Mouse (Mus musculus) brain, adult 2 months (tissue): ENCODE data around the gene Olfr479.
"Not testable (repeated sequence)": the region's sequence is repeated elsewhere in the genome, so short reads cannot be mapped to it uniquely, and the experiment has no call there.

Experiments used
- DNase-seq: peaks from one replicate; pipeline ENCODE4 v3.0.0; 2011; ENCODE audit warnings: low read depth, low spot score

Gene Olfr479

DNA sequence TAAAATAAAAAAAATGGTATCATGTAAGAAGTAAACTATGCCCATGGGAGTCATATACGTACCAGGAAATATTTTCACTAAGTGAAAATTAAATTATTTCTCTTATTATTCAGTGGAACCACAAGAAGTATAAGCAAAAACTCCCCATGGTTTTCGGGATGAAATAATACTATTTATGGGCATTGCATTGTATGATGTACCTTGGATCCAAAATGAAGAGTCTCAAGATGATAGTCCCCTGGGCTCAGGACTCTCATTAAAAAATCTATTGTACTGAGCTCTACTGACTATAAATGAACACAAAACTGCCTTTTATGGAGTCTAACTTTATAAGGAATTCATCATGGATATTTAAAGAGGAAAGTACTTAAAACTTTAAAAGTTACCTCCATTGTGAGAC is at the start of gene Olfr479:
Gene Olfr479 (plus strand): TSS at position 301 of the 400 bp plus-strand sequence.
- DNase-seq: no peak

DNA sequence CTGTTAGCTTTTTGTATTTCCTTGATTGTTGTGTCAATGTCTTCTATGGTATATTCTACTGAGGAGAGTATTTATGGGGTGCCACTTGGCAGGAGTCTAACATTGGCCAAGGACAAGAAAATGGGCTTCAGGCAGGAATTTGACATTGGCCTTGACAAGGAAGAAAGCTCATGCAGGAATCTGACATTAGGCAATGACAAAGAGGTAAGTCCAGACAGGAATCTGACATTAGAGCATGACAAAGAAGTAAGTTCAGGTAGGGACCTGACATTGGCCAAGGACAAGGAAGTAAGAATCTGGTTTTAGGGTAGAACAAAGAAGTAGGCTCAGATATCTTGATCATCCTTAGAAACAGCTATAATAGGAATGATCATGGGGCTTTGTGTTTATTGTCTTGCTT is 36.2 kb upstream of the Olfr479 start:
- DNase-seq: not testable (repeated sequence)

DNA sequence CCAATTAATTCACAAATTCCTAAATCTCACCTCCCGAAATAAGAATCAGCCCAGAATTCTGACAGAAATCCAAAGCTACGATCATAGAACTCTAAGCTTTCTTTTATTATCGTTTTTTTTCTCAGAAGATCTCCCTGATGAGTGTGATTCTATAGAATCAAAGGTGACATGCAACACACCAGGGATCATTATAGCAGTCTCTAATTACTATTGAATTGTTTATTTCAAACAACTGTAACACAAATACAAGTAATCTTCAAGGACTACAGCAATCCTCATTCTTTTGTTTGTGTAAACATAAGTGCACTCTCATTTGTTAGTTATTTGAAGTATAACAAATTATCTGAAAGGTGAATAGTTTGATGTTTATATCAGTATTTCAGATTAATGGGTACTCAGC is 16.6 kb upstream of the Olfr479 start, which contains the start of gene Olfr478:
Gene Olfr478 (minus strand): TSS at position 101 of the 400 bp plus-strand sequence.
- no peak for DNase-seq

DNA sequence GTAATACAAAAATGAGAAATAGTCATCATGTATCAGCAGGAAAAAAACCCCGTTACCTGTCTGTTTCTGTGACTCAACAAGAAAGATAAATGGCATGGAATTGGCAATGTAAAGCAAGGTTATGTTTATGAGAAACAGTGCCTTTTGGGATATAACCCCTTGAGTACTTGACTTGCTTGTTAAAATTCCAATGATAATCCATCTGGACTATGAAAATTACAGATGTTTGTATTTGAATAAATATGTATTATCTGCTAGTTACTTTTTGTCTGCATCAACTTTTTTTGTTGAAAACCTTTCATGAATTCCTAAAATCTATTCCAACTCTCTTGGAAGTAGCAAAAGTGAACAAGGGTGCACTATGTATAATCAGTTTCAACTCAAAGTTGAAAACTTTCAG is 16.8 kb downstream of the Olfr479 start, which contains the start of gene Olfr480:
Gene Olfr480 (minus strand): TSS at position 101 of the 400 bp plus-strand sequence.
- no peak for DNase-seq

DNA sequence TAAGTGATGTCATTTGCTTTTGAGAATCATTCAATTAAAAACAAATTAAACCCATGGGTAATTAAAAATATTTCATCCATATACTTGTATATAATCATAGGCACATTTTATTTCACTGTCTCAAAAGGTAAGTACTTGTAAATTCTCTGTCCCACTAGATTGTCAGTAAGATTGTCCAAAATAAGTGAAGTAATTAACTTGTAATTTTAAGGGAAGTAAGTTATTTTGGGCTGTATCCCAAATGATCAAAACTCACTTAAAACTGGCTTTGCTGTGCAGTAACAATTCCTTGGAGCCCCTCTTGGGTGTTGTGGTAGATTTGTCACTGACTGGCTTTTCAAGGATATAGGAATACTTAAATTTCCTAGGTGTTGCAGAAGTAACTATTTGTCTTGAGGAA is 29.1 kb downstream of the Olfr479 start, which contains the start of gene Olfr481:
Gene Olfr481 (plus strand): TSS at position 301 of the 400 bp plus-strand sequence.
- DNase-seq: no peak

DNA sequence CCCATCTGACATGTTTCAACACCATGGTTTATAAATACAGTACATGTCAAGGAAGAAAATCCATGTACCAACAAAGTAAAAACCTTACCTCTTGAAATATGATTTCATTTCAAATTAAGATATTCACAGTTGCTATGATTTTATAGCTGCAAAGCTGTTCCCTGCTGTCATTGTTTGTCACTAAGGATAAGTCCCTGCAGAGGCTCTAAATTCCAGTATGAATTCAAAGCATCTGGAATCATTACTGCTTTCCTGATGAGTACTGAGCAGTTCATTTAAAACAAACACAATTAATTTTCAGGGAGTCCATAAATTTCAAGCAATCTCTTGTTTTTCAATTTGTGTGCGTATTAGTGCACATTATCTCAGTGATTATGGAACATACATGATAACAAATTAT is 47.0 kb downstream of the Olfr479 start, which contains the start of gene Olfr482:
Gene Olfr482 (minus strand): TSS at position 101 of the 400 bp plus-strand sequence.
- DNase-seq: no peak

DNA sequence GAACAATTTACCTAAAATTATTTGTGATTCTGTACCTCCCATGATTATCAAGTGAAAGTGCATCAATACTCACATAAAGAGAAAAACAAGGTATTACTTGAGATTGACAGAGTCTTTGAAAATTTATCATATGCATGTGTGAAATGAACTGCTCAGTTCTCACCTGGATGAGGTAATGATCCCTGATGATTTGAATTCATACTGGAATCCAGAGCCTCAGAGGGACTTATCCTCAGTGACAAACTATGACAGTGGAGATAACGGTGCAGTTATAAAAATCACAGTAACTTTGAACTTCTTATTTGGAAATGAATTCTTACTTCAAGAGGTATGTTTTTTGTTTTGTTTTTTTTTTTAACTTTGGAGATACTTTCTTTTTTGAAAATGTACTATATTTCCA is 50.1 kb downstream of the Olfr479 start, which contains the start of gene Olfr483:
Gene Olfr483 (plus strand): TSS at position 301 of the 400 bp plus-strand sequence.
- DNase-seq: no peak
